Mouse (Mus musculus): ENCODE measurements at regions not wholly inside any gene's neighbourhood (a gene's known extent, or its start where the extent isn't known, plus 50 kb on each side); places are given as distances from the start of the nearest gene placed in this dataset.

- TF ChIP-seq CTCF (IDR thresholded peaks at IDR 0.05; ENCODE audit: low read depth, low read length) (no peak), POLR2A (IDR thresholded peaks at IDR 0.05; ENCODE audit: insufficient read depth, low read length) (no peak)
Observed at GRCm38 (mm10) chr2:106424974-106425373, 268.1 kb upstream of the Mpped2 start.
